Comparison of ENCODE assay signal across 10 mouse cellular contexts in genomic region chr4:130167814-130168213, GRCm38 (mm10). TPM values are rescaled to one million over a fixed set of nuclear protein-coding genes. Genes with fewer than 3 reads are reported as not detected.
DNase-seq lines count a peak whose midpoint lies in the region; ATAC-seq and TF ChIP-seq lines count a peak whose summit lies in the region.
"Had no signal": no experiment of that assay in that cellular context is flagged by ENCODE, and none has a peak within 500 bp of the region (broad histone marks: within the 10 kb centered on the region; RNA-seq: fewer than 3 reads in every experiment).

No protein-coding gene starts in this region.

- TF ChIP-seq POLR2A in MEL (IDR thresholded peaks at IDR 0.05; ENCODE audit: control insufficient read depth in 1 of 2, insufficient read depth in 1 of 2, low read depth in 1 of 2, low read length in 2 of 2, poor library complexity in 1 of 2): no peak

- WGBS in embryonic facial prominence, embryonic 13.5 days: 39% methylated on average over 9 of the region's 9 CpGs
- 22% methylated on average over 9 of the region's 9 CpGs for WGBS in kidney, embryonic 15.5 days

- DNase-seq in MEL (ENCODE audit: low read depth, low spot score): peak; percentile 14
- DNase-seq in adrenal gland, postnatal 4 days (ENCODE audit: low spot score in 2 of 2): no peak
- no peak for DNase-seq in layer of hippocampus, postnatal 25 days (ENCODE audit: extremely low spot score in 1 of 2, low spot score in 1 of 2)
- DNase-seq in MN1 (ENCODE audit: low spot score): no peak

- H3K79me2 ChIP-seq in MEL (ENCODE audit: control insufficient read depth, insufficient read depth, low read length, poor library complexity): no peaks in the 10 kb centered on the region

- TF ChIP-seq CTCF in MEL (IDR thresholded peaks at IDR 0.05 in 2 of 3, conservative IDR thresholded peaks at IDR 0.05 in 1 of 3; ENCODE audit: control insufficient read depth in 1 of 3, insufficient read depth in 1 of 3, low read depth in 2 of 3, low read length in 3 of 3, poor library complexity in 1 of 3, severe bottlenecking in 1 of 3): no peak

- H3K4me3 ChIP-seq in MEL (ENCODE audit: control insufficient read depth in 1 of 2, insufficient read depth in 1 of 2, low read depth in 2 of 2, low read length in 2 of 2): no peak overlapping the region
- peak overlapping the region; percentile 10; the same call in 1 of the 2 replicates for H3K4me3 ChIP-seq in embryonic facial prominence, embryonic 13.5 days
- peak overlapping the region; percentile 10; the same call in 1 of the 2 replicates for H3K4me3 ChIP-seq in kidney, embryonic 15.5 days (replicated peaks)

- peak overlapping the region; percentile 26 for H3K27ac ChIP-seq in MEL (ENCODE audit: control insufficient read depth, low read depth, low read length)
- H3K27ac ChIP-seq in embryonic facial prominence, embryonic 13.5 days: no peak overlapping the region
- H3K27ac ChIP-seq in kidney, embryonic 15.5 days: peak overlapping the region; percentile 78

- H3K36me3 ChIP-seq in MEL (ENCODE audit: control insufficient read depth in 1 of 2, insufficient read depth in 2 of 2, low read length in 2 of 2): peaks cover 0 to 6% of the 10 kb centered on the region in 2 experiments; a peak in 2 of 4 replicates
- H3K36me3 ChIP-seq in embryonic facial prominence, embryonic 13.5 days: no peaks in the 10 kb centered on the region
- no peaks in the 10 kb centered on the region for H3K36me3 ChIP-seq in kidney, embryonic 15.5 days

- peak overlapping the region; percentile 34 for H3K4me2 ChIP-seq in embryonic facial prominence, embryonic 13.5 days
- H3K4me2 ChIP-seq in kidney, embryonic 15.5 days: peak overlapping the region; percentile 49

- H3K27me3 ChIP-seq in MEL (ENCODE audit: control insufficient read depth in 1 of 2, insufficient read depth in 2 of 2, low read length in 2 of 2): no peaks in the 10 kb centered on the region
- H3K27me3 ChIP-seq in embryonic facial prominence, embryonic 13.5 days: peaks cover 22% of the 10 kb centered on the region
- peaks cover 28% of the 10 kb centered on the region for H3K27me3 ChIP-seq in kidney, embryonic 15.5 days

- no peak for ATAC-seq in embryonic facial prominence, embryonic 13.5 days (ENCODE audit: insufficient number of reproducible peaks, insufficient read depth, low FRiP score, low TSS enrichment, low read depth)
- ATAC-seq in kidney, embryonic 15.5 days (replicated peaks; ENCODE audit: low FRiP score): no peak; the same call in 1 of the 2 replicates
- peak; percentile 27; the same call in 1 of the 2 replicates for ATAC-seq in megakaryocyte progenitor cell, adult 5-6 weeks (replicated peaks; ENCODE audit: poor library complexity)

- no peaks in the 10 kb centered on the region for H3K9me3 ChIP-seq in MEL (replicated peaks; ENCODE audit: insufficient read depth, low read length)
- no peaks in the 10 kb centered on the region for H3K9me3 ChIP-seq in embryonic facial prominence, embryonic 13.5 days
- H3K9me3 ChIP-seq in kidney, embryonic 15.5 days (replicated peaks): no peaks in the 10 kb centered on the region

- no peak for TF ChIP-seq RAD21 in MEL (IDR thresholded peaks at IDR 0.05; ENCODE audit: low read depth, low read length)

- H3K9ac ChIP-seq in MEL (ENCODE audit: control insufficient read depth, low read depth, low read length, poor library complexity, severe bottlenecking): peak overlapping the region; percentile 30; the same call in 1 of the 2 replicates
- H3K9ac ChIP-seq in embryonic facial prominence, embryonic 13.5 days: 0 out of 2 replicates have a peak overlapping the region, but pooled peaks have one; percentile 11
- no peak overlapping the region; the same call in 1 of the 2 replicates for H3K9ac ChIP-seq in kidney, embryonic 15.5 days

- TF ChIP-seq EP300 in MEL (IDR thresholded peaks at IDR 0.05; ENCODE audit: low read depth in 1 of 2, low read length in 2 of 2): no peak

- peaks cover 0 to 18% of the 10 kb centered on the region in 2 experiments; a peak in 2 of 4 replicates for H3K4me1 ChIP-seq in MEL (ENCODE audit: control insufficient read depth in 1 of 2, insufficient read depth in 2 of 2, low read length in 2 of 2)
- H3K4me1 ChIP-seq in embryonic facial prominence, embryonic 13.5 days: peaks cover 61% of the 10 kb centered on the region
- H3K4me1 ChIP-seq in kidney, embryonic 15.5 days: peaks cover 75% of the 10 kb centered on the region

TF ChIP-seq in MEL, 35 proteins besides CTCF, POLR2A, EP300 and RAD21:
- TF ChIP-seq MYB (IDR thresholded peaks at IDR 0.05; ENCODE audit: low read depth, low read length): no peak
- TF ChIP-seq MAFK (IDR thresholded peaks at IDR 0.05; ENCODE audit: borderline replicate concordance, low read depth, low read length): no peak
- TF ChIP-seq MAX (IDR thresholded peaks at IDR 0.05; ENCODE audit: low read length): no peak
- TF ChIP-seq ZNF384 (IDR thresholded peaks at IDR 0.05; ENCODE audit: low read depth, low read length): peak; percentile 92
- no peak for TF ChIP-seq ZC3H11A (IDR thresholded peaks at IDR 0.05; ENCODE audit: low read depth, low read length)
- TF ChIP-seq NELFE (IDR thresholded peaks at IDR 0.05; ENCODE audit: low read depth, low read length): no peak
- no peak for TF ChIP-seq TCF12 (IDR thresholded peaks at IDR 0.05; ENCODE audit: low read depth, low read length)
- no peak for TF ChIP-seq RCOR1 (IDR thresholded peaks at IDR 0.05; ENCODE audit: low read depth, low read length)
- TF ChIP-seq MAZ (IDR thresholded peaks at IDR 0.05; ENCODE audit: low read depth, low read length): no peak
TF ChIP-seq in MEL: peak in this region for 1.

RNA-seq across cellular contexts. Expression of gene Tinagl1, which starts 7.1 kb away (rescaled TPM):
- total RNA-seq in MEL (2012; rRNA removed): 6.1 and 6.2 TPM in 2 replicates
- polyA plus RNA-seq in MEL (2012; ENCODE audit: insufficient read depth in 1 of 2, insufficient read length in 2 of 2, low read depth in 1 of 2, low replicate concordance in 2 of 2, missing spikeins in 1 of 2): 10 to 100 TPM in 1 of 2 experiments, not detected in 1; 21.9 TPM
- 13.8 and 14.2 TPM in 2 replicates for polyA plus RNA-seq in embryonic facial prominence, embryonic 13.5 days (2015; fragmentation: Nextera tagmentation; extraction: Ambion mirVana)
- polyA plus RNA-seq in kidney, embryonic 15.5 days (2015; fragmentation: Nextera tagmentation; extraction: Ambion mirVana): 51.0 and 62.7 TPM in 2 replicates
- total RNA-seq in megakaryocyte progenitor cell, adult 5-6 weeks (2015): 1.5 and 3.1 TPM in 2 replicates
- 1.6 and 2.3 TPM in 2 replicates for total RNA-seq in megakaryocyte progenitor cell, adult 5-6 weeks (2017)
- total RNA-seq in adrenal gland, postnatal 4 days (2021): 10 to 100 TPM; 70.0 to 74.0 TPM
- total RNA-seq in layer of hippocampus, postnatal 25 days (2021): 1 to 10 TPM; 7.5 to 8.7 TPM

RNA-seq across cellular contexts. Expression of gene Hcrtr1, which starts 28.7 kb away (rescaled TPM):
- total RNA-seq in MEL (2012; rRNA removed): not detected in 2 replicates
- not detected for polyA plus RNA-seq in MEL (2012; ENCODE audit: insufficient read depth in 1 of 2, insufficient read length in 2 of 2, low read depth in 1 of 2, low replicate concordance in 2 of 2, missing spikeins in 1 of 2)
- polyA plus RNA-seq in embryonic facial prominence, embryonic 13.5 days (2015; fragmentation: Nextera tagmentation; extraction: Ambion mirVana): 0.21 TPM in 2 replicates
- 0.17 and 0.62 TPM in 2 replicates for polyA plus RNA-seq in kidney, embryonic 15.5 days (2015; fragmentation: Nextera tagmentation; extraction: Ambion mirVana)
- not detected in 2 replicates for total RNA-seq in megakaryocyte progenitor cell, adult 5-6 weeks (2015)
- not detected in 2 replicates for total RNA-seq in megakaryocyte progenitor cell, adult 5-6 weeks (2017)
- 1 to 10 TPM; 1.2 to 1.8 TPM for total RNA-seq in adrenal gland, postnatal 4 days (2021)
- total RNA-seq in layer of hippocampus, postnatal 25 days (2021): 1 to 10 TPM; 3.2 to 4.5 TPM
- total RNA-seq: gastrocnemius, postnatal 36 days had no signal

RNA-seq across cellular contexts. Expression of gene Gm853, which starts 54.4 kb away (rescaled TPM):
- not detected in 2 replicates for total RNA-seq in MEL (2012; rRNA removed)
- under 1 TPM in 1 of 2 experiments, not detected in 1; 0.04 TPM for polyA plus RNA-seq in MEL (2012; ENCODE audit: insufficient read depth in 1 of 2, insufficient read length in 2 of 2, low read depth in 1 of 2, low replicate concordance in 2 of 2, missing spikeins in 1 of 2)
- not detected in 2 replicates for polyA plus RNA-seq in embryonic facial prominence, embryonic 13.5 days (2015; fragmentation: Nextera tagmentation; extraction: Ambion mirVana)
- polyA plus RNA-seq in kidney, embryonic 15.5 days (2015; fragmentation: Nextera tagmentation; extraction: Ambion mirVana): 0.26 and 0.39 TPM in 2 replicates
- total RNA-seq in megakaryocyte progenitor cell, adult 5-6 weeks (2015): not detected in 2 replicates
- not detected in 2 replicates for total RNA-seq in megakaryocyte progenitor cell, adult 5-6 weeks (2017)
- total RNA-seq in adrenal gland, postnatal 4 days (2021): not detected
- not detected for total RNA-seq in layer of hippocampus, postnatal 25 days (2021)
- total RNA-seq: adrenal gland, adult 8-10 months; gastrocnemius, postnatal 36 days had no signal
- polyA plus RNA-seq: neural tube, embryonic 14.5 days had no signal

Comparison
In these comparisons a context has a peak if more than half of its experiments do, and no peak if none do; other contexts are left out.
1. H3K4me3 ChIP-seq: peak in embryonic facial prominence, embryonic 13.5 days (single experiment) and kidney, embryonic 15.5 days (single experiment); none in MEL (0 of 2).